Mouse (Mus musculus) gastrocnemius, postnatal 10 days (tissue): ENCODE measurements around the gene Svs3a. TPM values are rescaled to one million over a fixed set of nuclear protein-coding genes. Genes with fewer than 3 reads are reported as not detected.
"Not testable (repeated sequence)": the region's sequence is repeated elsewhere in the genome, so short reads cannot be mapped to it uniquely, and the experiment has no call there.

Experiments used
- DNase-seq: peaks from one replicate; pipeline ENCODE4 v3.0.0; 2021; ENCODE audit warnings: mixed read lengths
- long read RNA-seq, 2 experiments: library from polyadenylated mRNA; stranded (forward); transcript quantifications; one replicate each; pipeline ENCODE4 v2.0.0; 2021
- total RNA-seq, 2 experiments: library from RNA; stranded (reverse); gene quantifications; 2 replicates each; pipeline ENCODE4 v1.2.3; 2021

Svs3a gene
- not detected for total RNA-seq
- long read RNA-seq, experiment 1: 0 reads
- long read RNA-seq, experiment 2: 0 reads

DNA sequence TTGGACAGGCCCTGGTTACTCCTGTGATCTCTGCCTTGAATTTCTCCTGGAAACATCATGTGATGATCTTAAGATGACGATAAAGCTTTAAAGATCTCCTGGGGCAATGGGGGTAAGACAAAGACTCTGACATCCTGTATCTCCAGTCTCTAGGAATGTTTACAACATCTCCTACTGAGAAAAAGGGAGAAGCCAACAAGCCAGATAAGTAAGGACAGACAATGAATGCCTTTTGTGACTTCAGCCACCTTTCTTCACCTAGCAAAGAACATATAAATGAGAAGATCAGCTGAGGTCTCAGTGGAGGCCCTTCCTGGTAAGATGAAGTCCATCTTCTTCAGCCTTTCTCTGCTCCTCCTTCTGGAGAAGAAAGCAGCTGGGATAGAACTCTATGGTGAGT lies at the start of gene Svs3a:
Gene Svs3a (plus strand): TSS at position 301 of the 400 bp plus-strand sequence.
- DNase-seq: not testable (repeated sequence)

DNA sequence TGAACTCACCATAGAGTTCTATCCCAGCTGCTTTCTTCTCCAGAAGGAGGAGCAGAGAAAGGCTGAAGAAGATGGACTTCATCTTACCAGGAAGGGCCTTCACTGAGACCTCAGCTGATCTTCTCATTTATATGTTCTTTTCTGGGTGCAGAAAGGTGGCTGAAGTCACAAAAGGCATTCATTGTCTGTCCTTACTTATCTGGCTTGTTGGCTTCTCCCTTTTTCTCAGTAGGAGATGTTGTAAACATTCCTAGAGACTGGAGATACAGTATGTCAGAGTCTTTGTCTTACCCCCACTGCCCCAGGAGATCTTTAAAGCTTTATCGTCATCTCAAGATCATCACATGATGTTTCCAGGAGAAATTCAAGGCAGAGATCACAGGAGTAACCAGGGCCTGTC lies 32.5 kb upstream of the Svs3a start, which contains the start of gene Svs3b:
Gene Svs3b (minus strand): TSS at position 101 of the 400 bp plus-strand sequence.
- not testable (repeated sequence) for DNase-seq

DNA sequence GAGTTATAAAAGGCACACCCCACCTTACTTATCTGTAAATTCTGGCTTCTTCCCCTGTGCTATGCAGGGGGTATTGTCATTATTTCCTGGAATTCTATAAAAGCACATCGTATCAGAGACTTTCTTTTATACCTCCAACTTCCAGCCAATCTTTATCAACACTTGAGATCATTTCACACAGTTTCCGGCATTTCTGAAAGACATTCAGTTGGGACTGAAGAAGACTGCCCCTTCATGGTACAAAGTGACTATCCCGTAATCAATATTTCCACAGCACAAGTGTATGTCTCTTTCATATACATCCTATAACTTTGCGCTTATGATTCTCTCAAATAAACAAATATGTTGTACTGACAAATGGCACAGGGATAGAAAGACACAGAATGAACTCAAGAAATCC lies 10.7 kb upstream of the Svs3a start, which contains the start of gene Svs4:
Gene Svs4 (minus strand): TSS at position 101 of the 400 bp plus-strand sequence.
- no peak for DNase-seq

DNA sequence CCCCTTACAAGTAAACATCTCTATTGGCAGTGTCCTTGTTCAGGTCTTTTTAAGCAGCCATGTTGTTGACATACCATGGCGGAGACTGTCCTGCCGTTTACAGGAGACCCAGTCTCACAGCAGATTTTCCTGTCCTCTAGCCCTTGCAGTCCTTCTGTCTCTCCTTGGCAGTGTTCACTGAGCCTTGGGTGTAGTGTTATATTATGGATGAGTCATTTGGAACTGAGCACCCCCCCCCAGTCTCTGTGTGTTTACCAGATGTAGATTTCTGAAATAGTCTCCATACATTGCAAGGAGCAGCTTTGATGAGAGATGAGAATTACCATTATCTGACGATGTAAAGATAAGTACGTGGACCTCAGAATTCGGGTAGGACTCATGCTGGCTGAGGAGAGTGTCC lies 23.5 kb downstream of the Svs3a start:
- no peak for DNase-seq

DNA sequence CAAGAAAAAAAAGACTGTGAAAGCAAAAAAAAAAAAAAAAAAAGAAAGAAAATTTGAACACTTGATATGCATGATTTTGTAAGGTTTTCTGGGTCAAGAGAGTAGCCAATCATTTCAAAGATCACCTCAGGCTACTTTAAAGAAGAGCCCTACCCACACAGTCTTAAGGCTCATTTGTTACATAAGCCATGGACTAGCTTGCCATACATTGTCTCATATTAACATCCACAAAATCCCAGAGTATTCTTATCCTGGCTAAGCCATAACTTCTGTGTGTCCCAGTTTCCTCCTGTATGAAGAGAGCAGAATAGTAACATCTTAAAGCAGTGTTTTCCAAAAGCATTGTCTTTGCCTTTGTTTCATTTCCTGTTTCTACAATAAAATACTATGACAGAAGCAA lies 26.4 kb downstream of the Svs3a start:
- DNase-seq: not testable (repeated sequence)

DNA sequence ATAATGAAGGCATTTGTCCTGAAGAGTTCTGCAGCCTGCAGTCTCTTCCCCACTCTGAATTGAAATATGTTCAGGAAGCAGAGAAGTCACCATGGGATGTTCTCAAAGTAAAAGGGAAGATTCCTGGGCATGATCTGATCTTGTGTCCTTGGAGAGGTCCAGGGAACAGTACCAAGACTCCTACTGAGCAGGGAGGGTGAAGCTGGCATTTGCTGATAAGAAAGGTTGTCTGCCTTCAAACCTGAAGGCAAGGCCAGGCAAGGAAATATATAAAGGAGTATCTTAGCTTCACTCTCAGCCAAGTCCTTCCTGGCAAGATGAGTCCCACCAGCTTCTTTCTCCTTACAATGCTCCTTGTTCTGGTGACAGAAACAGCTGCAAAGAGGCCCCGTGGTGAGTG lies 27.4 kb downstream of the Svs3a start, which contains the start of gene Svs6:
Gene Svs6 (plus strand): TSS at position 301 of the 400 bp plus-strand sequence.
- not testable (repeated sequence) for DNase-seq

DNA sequence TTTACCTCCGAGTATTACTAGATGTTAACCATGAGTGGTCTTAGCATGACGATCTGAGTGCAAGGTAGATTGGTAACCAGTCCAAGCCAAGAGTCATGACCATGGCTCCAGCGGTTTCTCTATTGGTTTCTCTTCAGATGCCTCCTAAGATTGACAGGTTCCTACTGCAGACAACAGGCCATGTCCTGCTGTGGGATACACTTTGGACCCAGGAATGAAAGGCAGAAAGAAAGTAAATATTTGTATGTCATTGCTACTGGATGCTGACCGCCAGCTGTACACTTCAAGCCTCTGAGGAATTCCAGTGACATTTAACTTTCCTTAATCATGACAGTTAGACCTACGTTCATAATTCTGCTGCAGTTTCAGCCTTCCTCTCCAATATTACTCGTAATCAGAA lies 31.9 kb downstream of the Svs3a start:
- no peak for DNase-seq

DNA sequence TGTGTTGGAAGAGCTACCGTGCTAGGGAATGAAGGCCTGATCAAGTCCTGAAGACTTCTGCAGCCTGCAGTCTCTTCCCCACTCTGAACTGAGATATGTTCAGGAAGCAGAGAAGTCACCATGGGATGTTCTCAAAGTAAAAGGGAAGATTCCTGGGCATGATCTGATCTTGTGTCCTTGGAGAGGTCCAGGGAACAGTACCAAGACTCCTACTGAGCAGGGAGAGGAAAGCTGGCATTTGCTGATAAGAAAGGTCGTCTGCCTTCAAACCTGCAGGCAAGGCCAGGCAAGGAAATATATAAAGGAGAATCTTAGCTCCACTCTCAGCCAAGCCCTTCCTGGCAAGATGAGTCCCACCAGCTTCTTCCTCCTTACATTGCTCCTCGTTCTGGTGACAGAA lies 43.4 kb downstream of the Svs3a start, which contains the start of gene Svs5:
Gene Svs5 (plus strand): TSS at position 301 of the 400 bp plus-strand sequence.
- DNase-seq: not testable (repeated sequence)

Other genes with a start within 250 kb of the Svs3a start
- 10 to 100 TPM; 13.7 to 15.1 TPM for gene Stk4, start 218.9 kb upstream of the Svs3a start, total RNA-seq
- 10 to 100 TPM; 14.7 to 18.7 TPM for gene Tomm34, start 218.1 kb upstream of the Svs3a start, total RNA-seq
- gene Kcns1, start 118.2 kb upstream of the Svs3a start, total RNA-seq: 1 to 10 TPM; 4.8 to 5.1 TPM
- under 1 TPM; 0.47 to 0.52 TPM for gene Wfdc5, start 106.5 kb upstream of the Svs3a start, total RNA-seq
- gene Wfdc12, start 98.7 kb upstream of the Svs3a start, total RNA-seq: not detected
- not detected for gene Wfdc15a, start 89.1 kb upstream of the Svs3a start, total RNA-seq
- not detected for gene Wfdc15b, start 67.6 kb upstream of the Svs3a start, total RNA-seq
- gene Svs2, start 50.8 kb upstream of the Svs3a start, total RNA-seq: not detected
- gene Svs3b, start 32.6 kb upstream of the Svs3a start, total RNA-seq: not detected
- not detected for gene Svs4, start 10.8 kb upstream of the Svs3a start, total RNA-seq
- gene Svs6, start 27.5 kb downstream of the Svs3a start, total RNA-seq: not detected
- gene Svs5, start 43.5 kb downstream of the Svs3a start, total RNA-seq: not detected
- 1 to 10 TPM in 1 of 2 experiments, not detected in 1; 1.4 TPM for gene Slpi, start 99.8 kb downstream of the Svs3a start, total RNA-seq
- gene Rbpjl, start 113.9 kb downstream of the Svs3a start, total RNA-seq: under 1 TPM; 0.05 to 0.07 TPM
- 1 to 10 TPM; 5.8 to 7.8 TPM for gene Matn4, start 115.9 kb downstream of the Svs3a start, total RNA-seq
- gene Sdc4, start 154.6 kb downstream of the Svs3a start, total RNA-seq: 10 to 100 TPM; 52.5 TPM
- gene Sys1, start 167.7 kb downstream of the Svs3a start, total RNA-seq: 10 to 100 TPM; 16.8 to 18.4 TPM
- gene Gm20458, start 171.7 kb downstream of the Svs3a start, total RNA-seq: 1 to 10 TPM in 1 of 2 experiments, not detected in 1; 3.3 TPM
- gene Trp53tg5, start 184.5 kb downstream of the Svs3a start, total RNA-seq: not detected
- 10 to 100 TPM; 13.0 to 17.7 TPM for gene Dbndd2, start 196.8 kb downstream of the Svs3a start, total RNA-seq
- gene Pigt, start 208.3 kb downstream of the Svs3a start, total RNA-seq: 10 to 100 TPM; 44.3 to 51.3 TPM